Mouse (Mus musculus) lung, adult 2 months (tissue): ENCODE results near the gene Fes.

ENCODE experiments used
- CTCF ChIP-seq: fragments of 200-500 bp; IDR thresholded peaks from 2 replicates; pipeline ENCODE4 v1.5.1; 2011; ENCODE audit warnings: mild to moderate bottlenecking, low read length, control low read depth; ENCODE audit not compliant: insufficient read depth
- POLR2A ChIP-seq: fragments of 200-500 bp; IDR thresholded peaks from 2 replicates; pipeline ENCODE4 v1.6.1; 2011; ENCODE audit warnings: low read depth, mild to moderate bottlenecking, control low read depth, low read length, borderline replicate concordance; ENCODE audit errors: extremely low read depth

- TF ChIP-seq CTCF (no peak), POLR2A (no peak)
These were observed 44.3 kb downstream of the Fes start for GRCm38 (mm10) chr7:80343270-80344018.
